Mouse (Mus musculus): ENCODE measurements around the gene Adssl1. TPM values are rescaled to one million over a fixed set of nuclear protein-coding genes. Genes with fewer than 3 reads are reported as not detected.

The Adssl1 gene
- polyA plus RNA-seq, 2 experiments from 2014 or later = 2.0 to 2.3 TPM

- ATAC-seq = peak; percentile 79
Measured at GRCm38 (mm10) chr12:112593951-112594915, 25.6 kb upstream of the Adssl1 start.

- ATAC-seq = no peak
Measured at GRCm38 (mm10) chr12:112594989-112595388, 24.9 kb upstream of the Adssl1 start.

GRCm38 (mm10) chr12:112595626-112596025 lies 24.2 kb upstream of the Adssl1 start:
- no peak for ATAC-seq

- ATAC-seq = no peak
Measured at GRCm38 (mm10) chr12:112596454-112596853, 23.4 kb upstream of the Adssl1 start.

- ATAC-seq = no peak
Measured at GRCm38 (mm10) chr12:112596891-112597500, 22.8 kb upstream of the Adssl1 start.

- no peak for ATAC-seq
Measured at GRCm38 (mm10) chr12:112597618-112598017, 22.2 kb upstream of the Adssl1 start.

- no peak for ATAC-seq
Measured at GRCm38 (mm10) chr12:112599198-112599597, 20.6 kb upstream of the Adssl1 start.

GRCm38 (mm10) chr12:112599942-112600611 lies 19.8 kb upstream of the Adssl1 start:
- ATAC-seq = no peak

- no peak for ATAC-seq
Measured at GRCm38 (mm10) chr12:112604022-112604421, 15.8 kb upstream of the Adssl1 start.

GRCm38 (mm10) chr12:112604709-112605649 lies 14.9 kb upstream of the Adssl1 start:
- no peak for ATAC-seq

GRCm38 (mm10) chr12:112605766-112606165 lies 14.1 kb upstream of the Adssl1 start:
- ATAC-seq = peak; percentile 89

- no peak for ATAC-seq
Measured at GRCm38 (mm10) chr12:112606998-112607397, 12.8 kb upstream of the Adssl1 start.

GRCm38 (mm10) chr12:112609031-112609430 lies 10.8 kb upstream of the Adssl1 start:
- no peak for ATAC-seq

GRCm38 (mm10) chr12:112616668-112617067 lies 3.2 kb upstream of the Adssl1 start:
- no peak for ATAC-seq

GRCm38 (mm10) chr12:112617184-112617583 lies 2.7 kb upstream of the Adssl1 start:
- ATAC-seq = peak; percentile 44

- peak; percentile 61 for ATAC-seq
Measured at GRCm38 (mm10) chr12:112617898-112618380, 1.9 kb upstream of the Adssl1 start.

GRCm38 (mm10) chr12:112618981-112619685 lies 712 bp upstream of the Adssl1 start:
- ATAC-seq = peak; percentile 63

GRCm38 (mm10) chr12:112620354-112621061 lies 663 bp downstream of the Adssl1 start:
- peak; percentile 12 for ATAC-seq

GRCm38 (mm10) chr12:112621900-112622299 lies 2.1 kb downstream of the Adssl1 start:
- no peak for ATAC-seq

GRCm38 (mm10) chr12:112623742-112624141 lies 3.9 kb downstream of the Adssl1 start:
- ATAC-seq = peak; percentile 43

Measured in CD4-positive, CD25-positive, alpha-beta regulatory T cell, adult 4 months (primary cell).